Mouse (Mus musculus) liver, embryonic 14.5 days (tissue): ENCODE data around the gene Acta2. TPM values are rescaled to one million over a fixed set of nuclear protein-coding genes. Genes with fewer than 3 reads are reported as not detected.
A peak's percentile ranks its signal among the peaks of the same experiment; 100 is the strongest.

Source experiments
- ATAC-seq: fragments of 200-750 bp; cut with Nextera tagmentation; 2 replicates; pipeline ENCODE4 v1.8.0; 2017; ENCODE audit warnings: moderate number of reproducible peaks, mild to moderate bottlenecking, moderate library complexity; ENCODE audit not compliant: insufficient read depth
- DNase-seq, 3 experiments: peaks; one replicate each; pipeline ENCODE4 v3.0.0-alpha.2; 2012 to 2013; ENCODE audit warnings: low read depth in 3 of 3, low spot score in 3 of 3
- H3K27ac ChIP-seq: fragments of 300-500 bp; sonication (generic); 2 replicates; pipeline ENCODE4 v1.5.1; 2014; ENCODE audit warnings: moderate library complexity, mild to moderate bottlenecking, control low read depth, inconsistent platforms
- H3K27me3 ChIP-seq: fragments of 300-500 bp; sonication (generic); 2 replicates; pipeline ENCODE4 v1.6.1; 2014; ENCODE audit warnings: mild to moderate bottlenecking, low read length, moderate library complexity; ENCODE audit not compliant: control insufficient read depth, insufficient read depth
- H3K36me3 ChIP-seq: fragments of 300-500 bp; sonication (generic); replicated peaks from 2 replicates; pipeline ENCODE4 v1.6.1; 2014; ENCODE audit warnings: low read depth; ENCODE audit not compliant: control insufficient read depth, insufficient read depth
- H3K4me1 ChIP-seq, 2 experiments: fragments of 200-500 bp in 1 of 2; fragments of 300-500 bp in 1 of 2; sonication (generic) in 1 of 2; replicated peaks; 2 replicates each; pipeline ENCODE4 v1.6.1; 2012 to 2014; ENCODE audit warnings: antibody characterized with exemption in 1 of 2, inconsistent platforms in 1 of 2, low read length in 1 of 2; ENCODE audit not compliant: control insufficient read depth in 2 of 2, insufficient read depth in 2 of 2
- H3K4me2 ChIP-seq: fragments of 300-500 bp; sonication (generic); 2 replicates; pipeline ENCODE4 v1.6.1; 2014; ENCODE audit warnings: low read depth, mild to moderate bottlenecking, control low read depth, moderate library complexity
- H3K4me3 ChIP-seq, 2 experiments: fragments of 200-500 bp in 1 of 2; fragments of 300-500 bp in 1 of 2; sonication (generic) in 1 of 2; 2 replicates each; pipeline ENCODE4 v1.5.1; 2012 to 2014; ENCODE audit warnings: low read depth in 2 of 2, low read length in 2 of 2, mild to moderate bottlenecking in 2 of 2, control low read depth in 1 of 2, inconsistent platforms in 1 of 2, moderate library complexity in 1 of 2; ENCODE audit not compliant: insufficient read depth in 1 of 2
- H3K9ac ChIP-seq: fragments of 300-500 bp; sonication (generic); replicated peaks from 2 replicates; pipeline ENCODE4 v1.6.1; 2014; ENCODE audit warnings: mild to moderate bottlenecking, control low read depth, moderate library complexity
- H3K9me3 ChIP-seq: fragments of 300-500 bp; sonication (generic); 2 replicates; pipeline ENCODE4 v1.6.1; 2016; ENCODE audit warnings: low read length, mixed read lengths; ENCODE audit not compliant: control insufficient read depth
- CTCF ChIP-seq: IDR thresholded peaks from 2 replicates; pipeline ENCODE4 v1.5.1; 2016; ENCODE audit warnings: antibody characterized with exemption, low read depth, control low read depth
- EP300 ChIP-seq: IDR thresholded peaks from 2 replicates; pipeline ENCODE4 v1.6.1; 2016; ENCODE audit warnings: antibody characterized with exemption, low read depth
- WGBS: fragments of 180-500 bp; shearing (Covaris S2); extraction: QIAGEN DNeasy Blood & Tissue Kit; methylation state at CpG from one replicate; pipeline ENCODE4 v1.1.7; 2014; ENCODE audit not compliant: insufficient replicate concordance; 5-methylcytosine and 5-hydroxymethylcytosine counted together
- polyA plus RNA-seq, 2 experiments: library from polyadenylated mRNA; depleted of rRNA in 1 of 2; stranded (reverse) in 1 of 2; unstranded in 1 of 2; fragments of >200 nt; fragmentation: Nextera tagmentation in 1 of 2; extraction: Ambion mirVana in 1 of 2; gene quantifications; 2 replicates each; pipeline versions ENCODE4 v1.2.1 to v1.2.3; 2012 to 2014

The Acta2 gene
- polyA plus RNA-seq, 2 experiments, result 11.9 to 12.8 TPM

GRCm38 (mm10) chr19:34199488-34199887 lies 55.9 kb downstream of the Acta2 start:
- H3K9me3 ChIP-seq, result no peaks in the 10 kb centered on the region
- no peak overlapping the region for H3K4me2 ChIP-seq
- H3K4me3 ChIP-seq, result no peak overlapping the region
- H3K27me3 ChIP-seq, result no peaks in the 10 kb centered on the region
- WGBS, result 32% methylated on average over 2 of the region's 2 CpGs
- H3K9ac ChIP-seq, result no peak overlapping the region
- ATAC-seq (no peak), DNase-seq (no peak)
- H3K36me3 ChIP-seq, result no peaks in the 10 kb centered on the region
- H3K27ac ChIP-seq, result no peak overlapping the region
- H3K4me1 ChIP-seq, result no peaks in the 10 kb centered on the region
- TF ChIP-seq EP300 (no peak), CTCF (no peak)

DNA sequence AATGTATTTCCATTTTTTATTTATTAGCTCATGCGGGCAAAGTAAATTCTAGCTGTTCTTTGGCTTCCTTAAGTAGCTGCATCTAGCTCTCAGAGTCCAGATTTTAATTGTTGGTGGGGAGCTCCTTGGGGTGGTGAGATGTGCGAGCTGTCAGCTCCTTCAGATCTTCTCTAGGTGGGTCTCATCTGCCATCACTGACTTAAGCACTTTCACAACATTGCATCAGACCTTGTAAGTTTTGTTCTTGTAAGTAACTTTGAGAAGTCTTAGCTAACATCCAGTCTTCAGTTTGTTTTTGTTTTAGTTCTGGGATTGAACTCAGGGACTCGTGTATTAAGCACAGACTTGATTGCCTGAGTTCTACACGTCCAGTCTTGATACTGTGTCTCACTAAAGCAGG lies 56.5 kb downstream of the Acta2 start:
- ATAC-seq, result no peak
- no peaks in the 10 kb centered on the region for H3K27me3 ChIP-seq
- no peak overlapping the region for H3K4me3 ChIP-seq
- no peak for DNase-seq
- H3K36me3 ChIP-seq, result no peaks in the 10 kb centered on the region
- no peak overlapping the region for H3K9ac ChIP-seq
- no peaks in the 10 kb centered on the region for H3K9me3 ChIP-seq
- 66% methylated on average over 4 of the region's 4 CpGs for WGBS
- TF ChIP-seq EP300 (no peak), CTCF (no peak)
- no peaks in the 10 kb centered on the region for H3K4me1 ChIP-seq
- H3K27ac ChIP-seq, result no peak overlapping the region
- no peak overlapping the region for H3K4me2 ChIP-seq

DNA sequence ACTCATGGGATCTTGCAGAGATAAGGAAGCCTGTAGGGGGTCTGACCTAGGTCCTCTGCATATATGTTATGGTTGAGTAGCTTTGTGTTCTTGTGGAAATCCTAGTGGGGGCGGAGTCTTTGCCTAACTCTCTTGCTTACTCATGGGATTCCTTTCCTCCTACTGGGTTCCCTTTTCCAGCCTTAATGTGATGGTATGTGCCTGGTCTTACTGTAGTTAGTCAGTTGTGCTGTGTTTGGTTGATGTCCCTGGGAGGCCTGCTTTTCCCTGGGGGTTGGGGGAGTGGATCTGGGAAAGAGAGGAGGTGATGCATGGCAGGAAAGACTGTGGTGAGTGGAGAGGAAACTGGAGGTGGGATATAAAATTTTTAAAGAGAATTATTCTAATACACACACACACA lies 57.3 kb downstream of the Acta2 start:
- Histone ChIP-seq H3K27ac (no peak overlapping the region), H3K36me3 (no peaks in the 10 kb centered on the region), H3K4me1 (0 out of 4 replicates have a peak, but pooled peaks cover 0 to 3% of the 10 kb centered on the region in 2 experiments), H3K9me3 (no peaks in the 10 kb centered on the region), H3K27me3 (no peaks in the 10 kb centered on the region), H3K4me2 (no peak overlapping the region), H3K9ac (no peak overlapping the region), H3K4me3 (no peak overlapping the region)
- TF ChIP-seq CTCF (no peak), EP300 (no peak)
- ATAC-seq (no peak), DNase-seq (no peak)
- 70% methylated on average over 1 of the region's 1 CpGs for WGBS

DNA sequence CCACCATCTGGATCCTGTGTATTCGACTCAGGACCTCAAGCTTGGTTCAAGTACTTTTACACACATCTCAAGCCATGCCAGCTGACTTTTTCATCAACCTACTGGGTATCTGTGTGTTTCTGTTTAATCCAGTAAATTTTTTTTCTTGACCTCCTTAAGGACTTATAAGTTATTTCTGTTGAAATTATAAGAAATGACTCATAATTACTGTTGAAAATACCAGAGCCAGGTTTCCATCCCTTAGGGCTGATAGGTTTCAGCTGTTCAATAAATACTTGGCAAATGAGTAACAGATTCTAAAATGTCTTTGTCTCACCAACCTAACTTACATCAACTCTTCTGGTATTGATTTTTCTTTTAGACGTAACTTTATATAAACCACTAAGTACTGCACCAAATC lies 60.4 kb downstream of the Acta2 start:
- H3K27ac ChIP-seq, result no peak overlapping the region
- H3K4me3 ChIP-seq, result no peak overlapping the region
- no peak overlapping the region for H3K4me2 ChIP-seq
- ATAC-seq, result no peak
- 56% methylated on average over 2 of the region's 2 CpGs for WGBS
- DNase-seq, result no peak
- H3K4me1 ChIP-seq, result 0 out of 4 replicates have a peak, but pooled peaks cover 0 to 5% of the 10 kb centered on the region in 2 experiments
- no peak overlapping the region for H3K9ac ChIP-seq
- TF ChIP-seq CTCF (no peak), EP300 (no peak)
- H3K27me3 ChIP-seq, result no peaks in the 10 kb centered on the region
- H3K9me3 ChIP-seq, result no peaks in the 10 kb centered on the region
- H3K36me3 ChIP-seq, result no peaks in the 10 kb centered on the region

DNA sequence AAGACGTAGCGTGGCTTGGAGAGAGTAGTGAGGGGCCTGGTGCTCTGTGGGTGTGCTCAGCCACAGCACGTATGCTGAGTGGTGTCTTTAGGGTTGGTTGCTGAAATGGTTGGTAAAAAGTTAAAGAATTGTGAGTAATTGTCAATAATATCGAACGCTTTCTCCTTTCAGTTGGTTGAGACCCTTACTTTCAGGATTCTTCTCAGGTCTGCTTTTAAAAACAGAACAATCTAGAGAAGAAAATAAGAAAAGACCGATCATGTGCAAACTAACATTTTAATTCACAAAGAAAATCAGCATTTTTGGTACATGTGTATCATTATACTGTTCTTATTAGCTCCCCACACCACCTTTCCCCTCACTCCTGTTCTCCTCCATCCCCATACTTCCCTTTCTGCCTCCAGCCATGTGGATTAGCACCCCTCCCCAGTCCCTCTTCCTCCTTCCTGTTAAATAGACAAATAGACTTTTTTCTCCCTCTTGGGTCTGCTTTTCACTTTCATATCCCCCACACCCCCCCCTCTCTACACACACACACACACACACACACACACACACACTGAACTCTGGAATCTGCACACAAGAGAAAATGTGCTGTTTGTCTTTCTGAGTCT lies 61.2 kb downstream of the Acta2 start:
- DNase-seq, result no peak
- no peak for ATAC-seq
- Histone ChIP-seq H3K9ac (no peak overlapping the region), H3K36me3 (no peaks in the 10 kb centered on the region), H3K4me1 (0 out of 4 replicates have a peak, but pooled peaks cover 0 to 5% of the 10 kb centered on the region in 2 experiments), H3K4me2 (peak overlapping the region; percentile 86), H3K9me3 (no peaks in the 10 kb centered on the region), H3K4me3 (no peak overlapping the region), H3K27me3 (no peaks in the 10 kb centered on the region), H3K27ac (no peak overlapping the region)
- TF ChIP-seq CTCF (no peak), EP300 (no peak)
- 74% methylated on average over 6 of the region's 6 CpGs for WGBS
